Mouse (Mus musculus): ENCODE data around the gene Cnksr3.

Cnksr3 gene

GRCm38 (mm10) chr10:7118258-7119077, 93.6 kb downstream of the Cnksr3 start:
- TF ChIP-seq CTCF (conservative IDR thresholded peaks at IDR 0.05; ENCODE audit: low read length) (no peak), NANOG (IDR thresholded peaks at IDR 0.05; ENCODE audit: borderline replicate concordance, low read length) (no peak), POU5F1 (IDR thresholded peaks at IDR 0.05; ENCODE audit: borderline replicate concordance, low read length) (no peak)
- Histone ChIP-seq H3K4me1 (replicated peaks; ENCODE audit: low read depth, low read length) (peaks cover 8% of the 10 kb centered on the region), H3K4me3 (replicated peaks; ENCODE audit: low read length) (peak overlapping the region; percentile 43; the same call in 1 of the 2 replicates), H3K9me3 (ENCODE audit: low read length) (no peaks in the 10 kb centered on the region), H3K36me3 (ENCODE audit: insufficient read depth, low read length) (peaks cover 14% of the 10 kb centered on the region), H3K27me3 (ENCODE audit: insufficient read depth, low read length) (no peaks in the 10 kb centered on the region)

- TF ChIP-seq NANOG (IDR thresholded peaks at IDR 0.05; ENCODE audit: borderline replicate concordance, low read length) (no peak), POU5F1 (IDR thresholded peaks at IDR 0.05; ENCODE audit: borderline replicate concordance, low read length) (no peak), CTCF (conservative IDR thresholded peaks at IDR 0.05; ENCODE audit: low read length) (no peak)
- peaks cover 8% of the 10 kb centered on the region for H3K4me1 ChIP-seq (replicated peaks; ENCODE audit: low read depth, low read length)
- no peaks in the 10 kb centered on the region for H3K27me3 ChIP-seq (ENCODE audit: insufficient read depth, low read length)
- H3K36me3 ChIP-seq (ENCODE audit: insufficient read depth, low read length) = peaks cover 14% of the 10 kb centered on the region
- peak overlapping the region; percentile 43 for H3K4me3 ChIP-seq (replicated peaks; ENCODE audit: low read length)
- no peaks in the 10 kb centered on the region for H3K9me3 ChIP-seq (ENCODE audit: low read length)
These were observed 94.3 kb downstream of the Cnksr3 start for GRCm38 (mm10) chr10:7117785-7118184.

DNA sequence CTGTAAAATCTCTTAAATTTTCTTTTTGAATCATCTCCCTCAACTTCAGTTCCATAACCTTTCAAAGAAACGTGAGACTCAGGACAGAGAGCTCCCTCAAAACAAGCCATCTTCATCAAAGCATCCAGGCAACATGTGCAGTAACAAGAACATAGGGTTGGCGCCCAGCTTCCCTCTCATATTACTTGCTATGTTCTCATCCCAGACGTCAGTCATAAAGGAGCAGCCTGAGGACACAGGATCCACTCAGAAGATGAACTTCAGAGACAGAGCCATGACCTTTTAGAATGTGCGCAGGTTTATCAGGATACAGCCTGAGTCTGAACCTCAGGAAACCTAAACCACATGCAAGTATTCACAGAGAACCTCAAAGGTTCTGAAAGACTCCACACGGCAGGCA, 97.2 kb downstream of the Cnksr3 start:
- peaks cover 8% of the 10 kb centered on the region for H3K4me1 ChIP-seq (replicated peaks; ENCODE audit: low read depth, low read length)
- H3K36me3 ChIP-seq (ENCODE audit: insufficient read depth, low read length) = peaks cover 2% of the 10 kb centered on the region
- TF ChIP-seq NANOG (IDR thresholded peaks at IDR 0.05; ENCODE audit: borderline replicate concordance, low read length) (no peak), POU5F1 (IDR thresholded peaks at IDR 0.05; ENCODE audit: borderline replicate concordance, low read length) (no peak), CTCF (conservative IDR thresholded peaks at IDR 0.05; ENCODE audit: low read length) (no peak)
- no peaks in the 10 kb centered on the region for H3K27me3 ChIP-seq (ENCODE audit: insufficient read depth, low read length)
- no peaks in the 10 kb centered on the region for H3K9me3 ChIP-seq (ENCODE audit: low read length)
- no peak overlapping the region for H3K4me3 ChIP-seq (replicated peaks; ENCODE audit: low read length)

GRCm38 (mm10) chr10:7113747-7114146, 98.3 kb downstream of the Cnksr3 start:
- Histone ChIP-seq H3K9me3 (ENCODE audit: low read length) (no peaks in the 10 kb centered on the region), H3K36me3 (ENCODE audit: insufficient read depth, low read length) (no peaks in the 10 kb centered on the region), H3K4me1 (replicated peaks; ENCODE audit: low read depth, low read length) (peaks cover 8% of the 10 kb centered on the region), H3K27me3 (ENCODE audit: insufficient read depth, low read length) (no peaks in the 10 kb centered on the region), H3K4me3 (replicated peaks; ENCODE audit: low read length) (no peak overlapping the region)
- TF ChIP-seq POU5F1 (IDR thresholded peaks at IDR 0.05; ENCODE audit: borderline replicate concordance, low read length) (no peak), NANOG (IDR thresholded peaks at IDR 0.05; ENCODE audit: borderline replicate concordance, low read length) (no peak)

DNA sequence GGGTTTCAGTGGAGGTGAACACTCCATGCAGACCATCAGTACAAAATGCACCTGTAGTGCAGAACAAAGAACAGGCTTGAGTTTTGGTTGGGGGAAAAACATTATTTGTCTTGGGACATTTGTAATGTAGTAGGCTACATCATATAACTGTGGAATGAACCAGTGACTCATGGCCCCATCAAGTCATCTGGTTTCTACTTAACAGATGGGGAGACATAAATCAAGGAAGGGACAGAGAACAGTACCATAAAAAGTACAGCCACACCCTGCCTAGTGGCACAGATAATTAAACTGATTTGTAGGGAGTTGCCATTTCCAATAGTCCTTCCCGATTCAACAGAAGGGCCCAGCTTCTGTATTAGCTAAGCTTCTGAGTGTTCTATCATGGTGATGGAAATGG, 98.9 kb downstream of the Cnksr3 start:
- Histone ChIP-seq H3K4me3 (replicated peaks; ENCODE audit: low read length) (no peak overlapping the region), H3K27me3 (ENCODE audit: insufficient read depth, low read length) (no peaks in the 10 kb centered on the region), H3K9me3 (ENCODE audit: low read length) (no peaks in the 10 kb centered on the region), H3K4me1 (replicated peaks; ENCODE audit: low read depth, low read length) (peaks cover 5% of the 10 kb centered on the region), H3K36me3 (ENCODE audit: insufficient read depth, low read length) (no peaks in the 10 kb centered on the region)
- no peak for TF ChIP-seq POU5F1 (IDR thresholded peaks at IDR 0.05; ENCODE audit: borderline replicate concordance, low read length)
- no peak for TF ChIP-seq NANOG (IDR thresholded peaks at IDR 0.05; ENCODE audit: borderline replicate concordance, low read length)
- no peak for TF ChIP-seq CTCF (conservative IDR thresholded peaks at IDR 0.05; ENCODE audit: low read length)

DNA sequence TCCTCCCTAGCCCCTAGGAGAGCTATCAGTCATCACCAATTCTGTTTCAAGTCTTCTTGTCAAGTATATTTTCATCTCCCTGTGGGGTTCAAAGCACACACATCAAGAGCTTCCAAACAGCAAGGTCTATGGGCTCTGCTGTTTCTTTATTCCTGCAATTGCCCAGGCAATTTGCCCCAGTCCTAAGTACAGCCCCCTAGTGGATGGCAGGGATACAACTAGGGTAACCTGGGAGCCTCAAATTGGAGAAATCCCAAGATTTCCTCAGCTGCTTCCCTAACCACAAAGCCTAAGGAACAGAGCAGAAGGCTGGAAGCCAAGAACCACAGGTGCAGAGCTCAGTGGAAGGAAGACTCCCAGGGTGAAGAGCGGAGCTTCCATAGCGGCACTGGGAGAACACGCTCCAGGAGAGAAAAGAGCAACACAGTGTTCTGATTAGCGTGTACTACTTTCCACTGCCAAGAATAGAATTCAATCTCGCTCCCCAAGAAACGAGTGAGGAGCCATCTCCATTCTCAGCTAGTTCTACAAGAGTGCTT, 100.5 kb downstream of the Cnksr3 start:
- Histone ChIP-seq H3K9me3 (ENCODE audit: low read length) (no peaks in the 10 kb centered on the region), H3K4me1 (replicated peaks; ENCODE audit: low read depth, low read length) (no peaks in the 10 kb centered on the region), H3K27me3 (ENCODE audit: insufficient read depth, low read length) (no peaks in the 10 kb centered on the region), H3K36me3 (ENCODE audit: insufficient read depth, low read length) (no peaks in the 10 kb centered on the region), H3K4me3 (replicated peaks; ENCODE audit: low read length) (no peak overlapping the region)
- no peak for TF ChIP-seq NANOG (IDR thresholded peaks at IDR 0.05; ENCODE audit: borderline replicate concordance, low read length)
- TF ChIP-seq CTCF (conservative IDR thresholded peaks at IDR 0.05; ENCODE audit: low read length) = peak; percentile 41

DNA sequence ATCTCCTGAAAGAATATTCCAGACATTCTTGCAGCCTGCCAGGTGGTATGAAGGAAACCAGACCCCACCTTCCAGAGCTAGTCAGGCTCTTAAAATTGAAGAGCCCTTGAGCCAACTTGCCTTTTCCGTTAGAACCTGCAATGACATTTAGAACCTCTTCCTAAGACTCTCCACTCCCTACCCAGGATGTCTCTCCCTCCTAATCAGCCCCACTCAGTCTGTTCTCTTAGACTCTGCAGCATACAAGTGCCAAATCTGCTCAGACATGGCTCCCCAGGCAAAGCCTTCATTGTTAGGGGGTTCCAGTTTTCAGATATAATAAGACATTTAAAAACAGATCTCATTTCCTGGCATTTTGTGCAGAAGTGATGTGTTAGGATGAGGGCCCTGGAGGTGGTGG, 108.2 kb downstream of the Cnksr3 start:
- Histone ChIP-seq H3K27me3 (ENCODE audit: insufficient read depth, low read length) (no peaks in the 10 kb centered on the region), H3K4me1 (replicated peaks; ENCODE audit: low read depth, low read length) (no peaks in the 10 kb centered on the region), H3K9me3 (ENCODE audit: low read length) (peaks cover 42% of the 10 kb centered on the region), H3K36me3 (ENCODE audit: insufficient read depth, low read length) (no peaks in the 10 kb centered on the region), H3K4me3 (replicated peaks; ENCODE audit: low read length) (no peak overlapping the region)
- TF ChIP-seq POU5F1 (IDR thresholded peaks at IDR 0.05; ENCODE audit: borderline replicate concordance, low read length) (no peak), NANOG (IDR thresholded peaks at IDR 0.05; ENCODE audit: borderline replicate concordance, low read length) (no peak), CTCF (conservative IDR thresholded peaks at IDR 0.05; ENCODE audit: low read length) (no peak)

DNA sequence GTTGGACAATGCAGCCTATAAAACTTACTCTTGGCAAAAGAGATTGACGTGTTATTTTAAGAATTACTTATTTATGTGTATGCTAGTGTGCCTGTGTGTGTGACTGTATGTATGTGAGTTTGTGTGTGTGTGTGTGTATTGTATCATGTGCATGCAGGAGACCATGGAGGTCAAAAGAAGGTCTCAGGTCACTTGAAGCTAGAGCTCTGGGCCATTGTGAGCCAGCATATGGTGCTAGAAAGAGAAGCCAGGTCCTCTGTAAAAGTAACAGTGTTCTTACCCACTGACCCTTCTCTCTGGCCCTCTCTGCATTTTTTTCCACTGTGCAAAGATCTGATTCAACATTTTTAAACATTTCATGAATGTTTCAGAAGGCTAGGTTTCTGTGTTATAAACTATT, 134.1 kb downstream of the Cnksr3 start:
- Histone ChIP-seq H3K4me1 (replicated peaks; ENCODE audit: low read depth, low read length) (no peaks in the 10 kb centered on the region; the same call in 1 of the 2 replicates), H3K4me3 (replicated peaks; ENCODE audit: low read length) (no peak overlapping the region), H3K27me3 (ENCODE audit: insufficient read depth, low read length) (no peaks in the 10 kb centered on the region), H3K36me3 (ENCODE audit: insufficient read depth, low read length) (no peaks in the 10 kb centered on the region), H3K9me3 (ENCODE audit: low read length) (no peaks in the 10 kb centered on the region)
- TF ChIP-seq CTCF (conservative IDR thresholded peaks at IDR 0.05; ENCODE audit: low read length) (no peak), NANOG (IDR thresholded peaks at IDR 0.05; ENCODE audit: borderline replicate concordance, low read length) (no peak), POU5F1 (IDR thresholded peaks at IDR 0.05; ENCODE audit: borderline replicate concordance, low read length) (no peak)
